In genomic region chr13:46634133-46634488, GRCm38 (mm10) we compare ENCODE assay signal across 8 mouse cellular contexts. TPM values are rescaled to one million over a fixed set of nuclear protein-coding genes. Genes with fewer than 3 reads are reported as not detected.
A peak's percentile ranks its signal among the peaks of the same experiment; 100 is the strongest.
DNase-seq lines count a peak whose midpoint lies in the region; ATAC-seq and TF ChIP-seq lines count a peak whose summit lies in the region.

No protein-coding gene starts in this region.

- H3K27ac ChIP-seq in cerebellum, adult 2 months (ENCODE audit: insufficient read depth, low read length): peak overlapping the region; percentile 56; the same call in 1 of the 2 replicates

- no peak for DNase-seq in cerebellum, adult 2 months
- DNase-seq in cerebellum, adult 11-12 months: no peak
- DNase-seq in B cell, adult 2 months: peak; percentile 42 to 56
- no peak for DNase-seq in testis, postnatal 10 days (ENCODE audit: low spot score)
- no peak for DNase-seq in urinary bladder, postnatal 36 days (ENCODE audit: low spot score in 2 of 2)
- no peak for DNase-seq in c-Kit-positive CD71-positive TER-119-positive erythroid progenitor cells, embryonic 14.5 days (ENCODE audit: low spot score)

- no peak overlapping the region for H3K4me3 ChIP-seq in cerebellum, adult 2 months (replicated peaks; ENCODE audit: insufficient read depth, low read depth, low read length)

- no peak for TF ChIP-seq POLR2A in cerebellum, adult 2 months (IDR thresholded peaks at IDR 0.05; ENCODE audit: borderline replicate concordance, insufficient read depth, low read length)

- WGBS in cerebellum, adult 2 months: 51% methylated on average over 6 of the region's 6 CpGs

- no peaks in the 10 kb centered on the region for H3K4me1 ChIP-seq in cerebellum, adult 2 months (ENCODE audit: control insufficient read depth, insufficient read depth, low read length)

- no peak for TF ChIP-seq CTCF in cerebellum, adult 2 months (IDR thresholded peaks at IDR 0.05; ENCODE audit: borderline replicate concordance, insufficient read depth, low read depth, low read length)

- ATAC-seq in granulocyte monocyte progenitor cell, adult 5-6 weeks (replicated peaks; ENCODE audit: poor library complexity, severe bottlenecking): peak; percentile 99
- peak; percentile 95 for ATAC-seq in megakaryocyte progenitor cell, adult 5-6 weeks (replicated peaks; ENCODE audit: poor library complexity)

- no peaks in the 10 kb centered on the region for H3K27me3 ChIP-seq in cerebellum, adult 2 months (ENCODE audit: control insufficient read depth, insufficient read depth, low read length)

RNA-seq across cellular contexts. Expression of gene Fam8a1, which starts 35.2 kb away (rescaled TPM):
- 38.7 and 41.9 TPM in 2 replicates for polyA plus RNA-seq in cerebellum, adult 2 months (2012; rRNA removed)
- 10.5 and 29.9 TPM in 2 replicates for total RNA-seq in granulocyte monocyte progenitor cell, adult 5-6 weeks (2014; fragmentation: Nextera tagmentation)
- 6.1 and 11.1 TPM in 2 replicates for total RNA-seq in granulocyte monocyte progenitor cell, adult 5-6 weeks (2017)
- 13.2 and 17.7 TPM in 2 replicates for total RNA-seq in megakaryocyte progenitor cell, adult 5-6 weeks (2015)
- 7.0 TPM in 2 replicates for total RNA-seq in megakaryocyte progenitor cell, adult 5-6 weeks (2017)

Comparison
In these comparisons a context has a peak if more than half of its experiments do, and no peak if none do; other contexts are left out.
1. DNase-seq: peak in B cell, adult 2 months (2 of 2); none in cerebellum, adult 2 months (0 of 2), cerebellum, adult 11-12 months (single experiment), testis, postnatal 10 days (single experiment), urinary bladder, postnatal 36 days (0 of 2) and c-Kit-positive CD71-positive TER-119-positive erythroid progenitor cells, embryonic 14.5 days (single experiment).